Mouse (Mus musculus) limb, embryonic 11.5 days (tissue): ENCODE measurements around the gene Sbno2. TPM values are rescaled to one million over a fixed set of nuclear protein-coding genes. Genes with fewer than 3 reads are reported as not detected.

ENCODE experiments used
- ATAC-seq: fragments of 200-750 bp; cut with Nextera tagmentation; 2 replicates; pipeline ENCODE4 v1.8.0; 2017; ENCODE audit warnings: low read depth; ENCODE audit not compliant: insufficient number of reproducible peaks, low FRiP score, low TSS enrichment
- DNase-seq: peaks from one replicate; pipeline ENCODE4 v3.0.0-alpha.2; 2015; ENCODE audit warnings: low spot score
- H3K27ac ChIP-seq: fragments of 300-500 bp; sonication (generic); replicated peaks from 2 replicates; pipeline ENCODE4 v1.5.1; 2014; ENCODE audit warnings: low read depth, mild to moderate bottlenecking, low read length
- H3K27me3 ChIP-seq: fragments of 300-500 bp; sonication (generic); 2 replicates; pipeline ENCODE4 v1.6.1; 2014; ENCODE audit warnings: mild to moderate bottlenecking, low read length, mixed read lengths; ENCODE audit not compliant: control insufficient read depth, insufficient read depth
- H3K36me3 ChIP-seq: fragments of 300-500 bp; sonication (generic); 2 replicates; pipeline ENCODE4 v1.6.1; 2014; ENCODE audit warnings: mild to moderate bottlenecking, low read length, moderate library complexity, mixed read lengths; ENCODE audit not compliant: control insufficient read depth, insufficient read depth
- H3K4me1 ChIP-seq: fragments of 300-500 bp; sonication (generic); 2 replicates; pipeline ENCODE4 v1.6.1; 2014; ENCODE audit warnings: low read length, mixed read lengths; ENCODE audit not compliant: control insufficient read depth, insufficient read depth
- H3K4me2 ChIP-seq: fragments of 300-500 bp; sonication (generic); 2 replicates; pipeline ENCODE4 v1.6.1; 2014; ENCODE audit warnings: low read depth, mild to moderate bottlenecking, moderate library complexity; ENCODE audit not compliant: severe bottlenecking
- H3K4me3 ChIP-seq: fragments of 300-500 bp; sonication (generic); 2 replicates; pipeline ENCODE4 v1.5.1; 2014; ENCODE audit warnings: low read depth, low read length
- H3K9ac ChIP-seq: fragments of 300-500 bp; sonication (generic); 2 replicates; pipeline ENCODE4 v1.6.1; 2014; ENCODE audit warnings: mild to moderate bottlenecking, low read length
- H3K9me3 ChIP-seq: fragments of 300-500 bp; sonication (generic); 2 replicates; pipeline ENCODE4 v1.6.1; 2016; ENCODE audit warnings: low read length; ENCODE audit not compliant: control insufficient read depth
- WGBS: fragments of 180-500 bp; shearing (Covaris S2); extraction: QIAGEN DNeasy Blood & Tissue Kit; methylation state at CpG from one replicate; pipeline ENCODE4 v1.1.7; 2014; 5-methylcytosine and 5-hydroxymethylcytosine counted together
- polyA plus RNA-seq: library from polyadenylated mRNA; unstranded; fragments of >200 nt; fragmentation: Nextera tagmentation; extraction: Ambion mirVana; gene quantifications from 2 replicates; pipeline ENCODE4 v1.2.1, GENCODE M21; 2014

Sbno2 gene
- 8.1 and 10.8 TPM in 2 replicates for polyA plus RNA-seq

- no peak within 1 kb of the TSS for H3K4me2 ChIP-seq
- no peaks in the 10 kb centered on the region for H3K9me3 ChIP-seq
- H3K27ac ChIP-seq, result no peak within 1 kb of the TSS
- WGBS, result 60% methylated on average over 5 of the region's 5 CpGs
- no peak for ATAC-seq
- no peaks in the 10 kb centered on the region for H3K36me3 ChIP-seq
- peaks cover 5% of the 10 kb centered on the region for H3K4me1 ChIP-seq
- H3K4me3 ChIP-seq, result no peak within 1 kb of the TSS
- no peaks in the 10 kb centered on the region for H3K27me3 ChIP-seq
- H3K9ac ChIP-seq, result no peak within 1 kb of the TSS; the same call in 1 of the 2 replicates
- DNase-seq, result no peak
These were observed at the start of gene Sbno2 for GRCm38 (mm10) chr10:80105460-80105859. TSS of gene Sbno2 (minus strand) at chr10:80105571.

GRCm38 (mm10) chr10:80154384-80154783 is 49.0 kb upstream of the Sbno2 start:
- no peaks in the 10 kb centered on the region for H3K9me3 ChIP-seq
- H3K27me3 ChIP-seq, result no peaks in the 10 kb centered on the region
- no peak overlapping the region for H3K9ac ChIP-seq
- H3K27ac ChIP-seq, result no peak overlapping the region
- DNase-seq (no peak), ATAC-seq (no peak)
- 88% methylated on average over 7 of the region's 7 CpGs for WGBS
- H3K4me1 ChIP-seq, result peaks cover 61% of the 10 kb centered on the region
- no peak overlapping the region for H3K4me2 ChIP-seq
- H3K4me3 ChIP-seq, result no peak overlapping the region
- H3K36me3 ChIP-seq, result peaks cover 51% of the 10 kb centered on the region

- 92% methylated on average over 19 of the region's 19 CpGs for WGBS
- Histone ChIP-seq H3K27me3 (no peaks in the 10 kb centered on the region), H3K4me1 (peaks cover 54% of the 10 kb centered on the region)
These were observed 48.3 kb upstream of the Sbno2 start for GRCm38 (mm10) chr10:80153713-80154112.

GRCm38 (mm10) chr10:80152873-80153260 is 47.5 kb upstream of the Sbno2 start:
- H3K9me3 ChIP-seq, result no peaks in the 10 kb centered on the region
- DNase-seq (no peak), ATAC-seq (no peak)
- no peaks in the 10 kb centered on the region for H3K27me3 ChIP-seq
- WGBS, result 42% methylated on average over 3 of the region's 3 CpGs
- H3K4me3 ChIP-seq, result peak overlapping the region; percentile 99
- H3K9ac ChIP-seq, result peak overlapping the region; percentile 100
- H3K4me2 ChIP-seq, result peak overlapping the region; percentile 95
- peaks cover 47% of the 10 kb centered on the region for H3K4me1 ChIP-seq
- 0 out of 2 replicates have a peak overlapping the region, but pooled peaks have one; percentile 98 for H3K27ac ChIP-seq
- H3K36me3 ChIP-seq, result peaks cover 51% of the 10 kb centered on the region

More at GRCm38 (mm10) chr10:80153713-80154112, 48.3 kb upstream of the Sbno2 start:
- H3K4me3 ChIP-seq, result peak overlapping the region; percentile 99; the same call in 1 of the 2 replicates
- H3K4me2 ChIP-seq, result peak overlapping the region; percentile 95; the same call in 1 of the 2 replicates
- peaks cover 51% of the 10 kb centered on the region for H3K36me3 ChIP-seq
- ATAC-seq (no peak), DNase-seq (no peak)
- no peaks in the 10 kb centered on the region for H3K9me3 ChIP-seq
- no peak overlapping the region for H3K9ac ChIP-seq
- no peak overlapping the region for H3K27ac ChIP-seq

GRCm38 (mm10) chr10:80152071-80152872 is 46.9 kb upstream of the Sbno2 start:
- Histone ChIP-seq H3K4me3 (peak overlapping the region; percentile 99), H3K4me2 (peak overlapping the region; percentile 95), H3K9ac (peak overlapping the region; percentile 100), H3K27me3 (no peaks in the 10 kb centered on the region), H3K4me1 (peaks cover 47% of the 10 kb centered on the region), H3K27ac (peak overlapping the region; percentile 98), H3K9me3 (no peaks in the 10 kb centered on the region), H3K36me3 (peaks cover 48% of the 10 kb centered on the region)
- ATAC-seq (no peak), DNase-seq (peak; percentile 66)
- 9% methylated on average over 15 of the region's 15 CpGs for WGBS

GRCm38 (mm10) chr10:80151211-80152034 is 46.1 kb upstream of the Sbno2 start:
- H3K4me3 ChIP-seq, result peak overlapping the region; percentile 99
- H3K4me2 ChIP-seq, result peak overlapping the region; percentile 95
- H3K36me3 ChIP-seq, result peaks cover 40% of the 10 kb centered on the region
- no peaks in the 10 kb centered on the region for H3K9me3 ChIP-seq
- no peak for ATAC-seq
- peaks cover 40% of the 10 kb centered on the region for H3K4me1 ChIP-seq
- DNase-seq, result peak; percentile 77
- H3K27ac ChIP-seq, result peak overlapping the region; percentile 98
- no peaks in the 10 kb centered on the region for H3K27me3 ChIP-seq
- peak overlapping the region; percentile 100 for H3K9ac ChIP-seq
- WGBS, result 0% methylated on average over 25 of the region's 26 CpGs

GRCm38 (mm10) chr10:80150226-80151210 is 45.1 kb upstream of the Sbno2 start:
- H3K4me1 ChIP-seq, result peaks cover 44% of the 10 kb centered on the region
- H3K9ac ChIP-seq, result peak overlapping the region; percentile 100
- peak overlapping the region; percentile 95 for H3K4me2 ChIP-seq
- DNase-seq, result peak; percentile 93
- H3K36me3 ChIP-seq, result peaks cover 39% of the 10 kb centered on the region
- H3K9me3 ChIP-seq, result no peaks in the 10 kb centered on the region
- peak overlapping the region; percentile 99 for H3K4me3 ChIP-seq
- 1% methylated on average over 49 of the region's 71 CpGs for WGBS
- peak overlapping the region; percentile 98 for H3K27ac ChIP-seq
- no peaks in the 10 kb centered on the region for H3K27me3 ChIP-seq
- ATAC-seq, result no peak
